Mouse (Mus musculus): Measurements from ENCODE around the gene Zbtb8os.

DNA sequence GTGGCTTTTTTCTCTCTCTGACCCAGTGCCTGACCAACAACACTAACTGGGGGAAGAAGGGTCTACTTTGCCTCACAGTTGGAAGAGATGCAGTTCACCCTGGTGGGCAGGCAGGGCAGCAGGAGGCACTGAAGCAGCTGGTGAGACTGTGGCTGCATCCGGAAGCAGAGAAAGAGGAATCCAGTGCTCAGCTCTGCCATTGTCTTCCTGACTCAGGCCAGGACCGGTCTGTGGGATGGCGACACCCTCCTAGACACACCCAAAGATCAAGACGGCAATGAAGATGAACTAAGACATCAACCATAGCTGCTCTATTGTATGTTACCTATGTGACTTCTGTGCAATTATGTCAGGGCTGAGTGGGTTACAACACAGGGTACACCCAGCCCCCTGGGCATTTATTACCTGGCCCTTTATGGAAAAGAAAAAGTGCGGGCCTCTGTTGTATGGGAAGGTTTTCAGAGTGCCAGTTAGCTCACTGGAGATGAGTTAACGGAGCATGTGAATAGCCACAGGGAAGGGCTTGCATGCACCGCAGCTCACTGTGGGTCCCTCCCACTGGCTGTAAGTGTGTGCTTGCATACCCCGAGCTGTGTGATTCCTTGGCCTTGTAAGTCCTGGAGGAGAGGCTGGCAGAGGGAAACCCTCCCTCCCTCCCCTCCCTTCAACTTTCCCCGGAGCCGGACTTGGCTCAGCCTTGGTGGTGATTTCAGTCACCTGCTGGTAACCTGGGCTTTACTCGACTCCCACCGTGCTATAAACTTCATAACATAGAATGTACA lies 58.8 kb downstream of the Zbtb8os start:
- TF ChIP-seq CTCF (IDR thresholded peaks at IDR 0.05; ENCODE audit: borderline replicate concordance, insufficient read depth, low read length) = no peak
- no peak for TF ChIP-seq POLR2A (IDR thresholded peaks at IDR 0.05; ENCODE audit: low read depth, low read length)
